Mouse (Mus musculus): ENCODE results near the gene Csf2rb.
"Not testable (repeated sequence)": the region's sequence is repeated elsewhere in the genome, so short reads cannot be mapped to it uniquely, and the experiment has no call there.

GRCm38 (mm10) chr15:78339627-78340423, 14.3 kb downstream of the Csf2rb start:
- not testable (repeated sequence) for TF ChIP-seq GATA1, TAL1 (IDR thresholded peaks at IDR 0.05; ENCODE audit: low read length)
